Mouse (Mus musculus): ENCODE measurements around the gene Btbd9.

GRCm38 (mm10) chr17:30428661-30429060, 147.6 kb downstream of the Btbd9 start:
- TF ChIP-seq CTCF (IDR thresholded peaks at IDR 0.05; ENCODE audit: borderline replicate concordance, insufficient read depth, low read depth, low read length) (no peak), POLR2A (IDR thresholded peaks at IDR 0.05; ENCODE audit: borderline replicate concordance, insufficient read depth, low read length) (no peak)
